Mouse (Mus musculus): ENCODE results near the gene Sectm1b. TPM values are rescaled to one million over a fixed set of nuclear protein-coding genes. Genes with fewer than 3 reads are reported as not detected.

Gene Sectm1b
- not detected in 2 replicates for polyA plus RNA-seq (2021; fragmentation: Nextera tagmentation)
- long read RNA-seq, experiment 1 = 0 reads
- long read RNA-seq, experiment 2 = 0 reads

DNA sequence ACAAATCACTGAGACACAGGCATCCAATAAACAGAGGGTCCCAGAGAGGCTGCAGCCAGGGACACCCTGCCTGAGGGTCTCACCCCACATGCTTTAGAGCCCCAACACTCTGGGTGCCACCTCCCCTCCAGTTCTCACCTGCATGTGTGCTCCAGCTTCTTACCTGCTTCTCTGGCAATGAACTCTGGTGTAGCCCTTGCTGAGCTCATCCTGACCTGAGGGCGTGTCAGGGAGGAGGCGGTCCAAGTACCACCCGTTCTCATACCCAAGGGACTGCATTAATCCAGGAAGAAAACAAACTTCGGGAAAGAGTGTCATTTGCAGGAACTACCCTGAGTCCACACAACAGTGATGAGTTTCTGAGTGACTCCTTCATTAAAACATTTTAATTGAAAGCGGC, at the start of gene Sectm1b:
TSS of gene Sectm1b (minus strand) at position 191 of the 400 bp plus-strand sequence.

DNA sequence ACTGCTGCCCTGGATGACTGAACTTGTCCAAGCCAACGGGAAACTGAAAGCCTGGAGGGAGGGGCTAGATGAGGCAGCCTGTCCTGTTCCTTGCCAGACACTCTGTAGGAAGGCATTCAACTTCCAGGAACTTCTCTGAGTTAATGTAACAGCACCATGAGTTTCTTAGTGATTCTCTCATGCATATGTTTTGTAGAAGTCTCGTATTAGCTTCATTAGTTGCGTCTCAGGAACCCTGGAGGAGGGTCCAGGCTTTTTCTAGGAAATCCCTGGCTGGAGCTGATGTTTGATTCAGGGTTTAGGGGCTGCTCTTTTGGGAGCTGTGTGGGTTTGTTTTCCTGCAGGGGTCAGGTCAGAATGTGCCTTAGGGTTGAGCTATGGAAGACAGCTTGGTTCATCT, 17.8 kb upstream of the Sectm1b start, which contains the start of gene Sectm1a:
TSS of gene Sectm1a (minus strand) at position 101 of the 400 bp plus-strand sequence.

DNA sequence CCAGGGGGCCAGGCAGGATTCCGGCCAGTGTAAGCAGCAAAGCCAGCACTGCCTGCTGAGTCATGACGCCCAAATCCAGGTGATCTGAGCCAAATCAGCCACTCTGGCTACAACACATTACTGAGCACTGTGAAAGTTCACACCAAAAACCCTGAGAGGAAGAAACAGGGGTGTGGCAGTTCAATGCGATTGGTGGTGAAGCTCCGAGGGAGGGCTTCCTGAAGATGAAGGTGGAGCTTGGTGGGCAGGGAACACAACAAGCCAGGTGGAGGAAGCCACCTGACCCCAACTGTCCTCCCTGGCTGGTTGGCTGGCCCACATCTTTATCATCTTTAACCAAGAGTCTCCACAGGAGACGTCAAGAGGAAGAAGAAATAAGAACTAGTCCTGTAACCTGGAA, 24.1 kb downstream of the Sectm1b start, which contains the start of gene Cd7:
TSS of gene Cd7 (minus strand) at position 117 of the 400 bp plus-strand sequence.

Other genes starting within 250 kb of the Sectm1b start
- gene Fasn, start 239.0 kb downstream of the Sectm1b start, polyA plus RNA-seq (2021; fragmentation: Nextera tagmentation) = 25.3 and 31.9 TPM in 2 replicates
- 1.3 and 1.4 TPM in 2 replicates for gene Ccdc57, start 130.7 kb downstream of the Sectm1b start, polyA plus RNA-seq (2021; fragmentation: Nextera tagmentation)
- gene Slc16a3, start 115.1 kb downstream of the Sectm1b start, polyA plus RNA-seq (2021; fragmentation: Nextera tagmentation) = 2.2 and 3.5 TPM in 2 replicates
- gene Csnk1d, start 72.2 kb downstream of the Sectm1b start, polyA plus RNA-seq (2021; fragmentation: Nextera tagmentation) = 31.1 and 34.1 TPM in 2 replicates
- gene Cd7, start 24.2 kb downstream of the Sectm1b start, polyA plus RNA-seq (2021; fragmentation: Nextera tagmentation) = 1.8 and 3.6 TPM in 2 replicates
- not detected in 2 replicates for gene Sectm1a, start 17.7 kb upstream of the Sectm1b start, polyA plus RNA-seq (2021; fragmentation: Nextera tagmentation)
- not detected in 2 replicates for gene Tex19.2, start 55.1 kb upstream of the Sectm1b start, polyA plus RNA-seq (2021; fragmentation: Nextera tagmentation)
- not detected in 2 replicates for gene Tex19.1, start 82.6 kb upstream of the Sectm1b start, polyA plus RNA-seq (2021; fragmentation: Nextera tagmentation)
- 0.20 and 0.34 TPM in 2 replicates for gene Uts2r, start 96.7 kb upstream of the Sectm1b start, polyA plus RNA-seq (2021; fragmentation: Nextera tagmentation)
- 7.3 and 8.3 TPM in 2 replicates for gene Hexdc, start 140.9 kb upstream of the Sectm1b start, polyA plus RNA-seq (2021; fragmentation: Nextera tagmentation)
- 20.1 and 20.6 TPM in 2 replicates for gene Ogfod3, start 141.1 kb upstream of the Sectm1b start, polyA plus RNA-seq (2021; fragmentation: Nextera tagmentation)
- gene Cybc1, start 165.8 kb upstream of the Sectm1b start, polyA plus RNA-seq (2021; fragmentation: Nextera tagmentation) = 12.1 and 16.7 TPM in 2 replicates
- 14.5 and 22.4 TPM in 2 replicates for gene Narf, start 173.7 kb upstream of the Sectm1b start, polyA plus RNA-seq (2021; fragmentation: Nextera tagmentation)
- 5.5 and 10.0 TPM in 2 replicates for gene Foxk2, start 196.4 kb upstream of the Sectm1b start, polyA plus RNA-seq (2021; fragmentation: Nextera tagmentation)

Measured in left cerebral cortex, adult 6 months (tissue).